Mouse (Mus musculus): ENCODE data around the gene Tmem204. TPM values are rescaled to one million over a fixed set of nuclear protein-coding genes. Genes with fewer than 3 reads are reported as not detected.

Gene Tmem204
- total and polyA plus RNA-seq, 2 experiments from 2014 or later = 10.3 to 11.9 TPM

DNA sequence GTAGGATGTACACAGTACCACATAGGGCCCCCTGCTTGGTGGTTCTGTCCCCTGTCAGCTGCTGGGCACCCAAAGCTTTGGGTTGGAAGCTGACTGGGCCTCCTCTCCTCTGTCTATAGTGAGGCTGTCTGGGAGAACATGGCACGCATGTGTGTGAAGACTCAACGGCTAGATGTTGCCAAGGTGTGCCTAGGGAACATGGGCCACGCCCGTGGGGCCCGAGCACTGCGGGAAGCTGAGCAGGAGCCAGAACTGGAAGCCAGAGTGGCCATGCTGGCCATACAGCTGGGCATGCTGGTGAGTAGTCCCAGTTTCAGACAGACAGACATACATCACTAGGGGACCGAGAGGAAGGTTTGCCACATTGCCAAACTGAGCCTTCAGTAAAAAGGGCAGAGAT is 3.3 kb upstream of the Tmem204 start:
- Histone ChIP-seq H3K9me3 (ENCODE audit: low read length) (no peaks in the 10 kb centered on the region), H3K27me3 (ENCODE audit: insufficient read depth, low read length) (no peaks in the 10 kb centered on the region), H3K36me3 (ENCODE audit: insufficient read depth) (peaks cover 28% of the 10 kb centered on the region), H3K4me2 (ENCODE audit: low read depth) (no peak overlapping the region), H3K4me3 (ENCODE audit: low read depth, low read length) (no peak overlapping the region), H3K9ac (no peak overlapping the region), H3K4me1 (ENCODE audit: insufficient read depth) (no peaks in the 10 kb centered on the region), H3K27ac (ENCODE audit: low read depth, low read length) (no peak overlapping the region)
- DNase-seq = no peak
- no peak for ATAC-seq
- 87% methylated on average over 7 of the region's 7 CpGs for WGBS
- no peak for TF ChIP-seq CTCF (IDR thresholded peaks at IDR 0.05; ENCODE audit: low read depth)

DNA sequence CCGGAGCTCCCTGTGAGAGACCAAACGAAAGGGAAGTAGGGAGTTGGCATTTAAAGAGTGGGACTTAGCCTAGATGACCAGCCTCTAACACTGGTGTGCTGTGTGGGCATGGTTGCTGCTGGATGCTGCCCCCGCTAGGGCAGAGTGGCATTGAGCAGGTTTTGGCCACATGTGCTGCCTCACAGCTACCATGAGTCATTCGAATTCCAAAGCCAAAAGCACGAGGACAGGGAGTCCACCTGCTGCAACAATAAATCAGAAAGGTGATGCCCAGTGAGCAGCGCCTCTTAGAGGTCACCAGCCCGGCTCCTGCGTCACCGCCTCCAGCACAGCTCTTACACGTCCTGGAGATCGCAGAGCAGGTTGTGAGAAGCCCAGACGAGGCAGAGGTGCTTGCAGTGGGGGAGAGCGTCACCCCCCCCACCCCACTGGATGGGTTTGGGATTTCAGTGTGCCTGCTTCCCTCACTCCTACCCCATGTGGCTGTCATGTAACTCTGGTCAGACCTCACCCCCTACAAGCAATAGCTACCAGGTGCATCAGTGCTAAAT is 1.5 kb upstream of the Tmem204 start:
- Histone ChIP-seq H3K4me1 (ENCODE audit: insufficient read depth) (no peaks in the 10 kb centered on the region), H3K27ac (ENCODE audit: low read depth, low read length) (no peak overlapping the region), H3K36me3 (ENCODE audit: insufficient read depth) (peaks cover 31% of the 10 kb centered on the region), H3K4me3 (ENCODE audit: low read depth, low read length) (no peak overlapping the region), H3K9me3 (ENCODE audit: low read length) (no peaks in the 10 kb centered on the region), H3K9ac (no peak overlapping the region), H3K4me2 (ENCODE audit: low read depth) (no peak overlapping the region), H3K27me3 (ENCODE audit: insufficient read depth, low read length) (no peaks in the 10 kb centered on the region)
- no peak for DNase-seq
- no peak for ATAC-seq
- 80% methylated on average over 13 of the region's 13 CpGs for WGBS
- TF ChIP-seq CTCF (IDR thresholded peaks at IDR 0.05; ENCODE audit: low read depth) = no peak

GRCm38 (mm10) chr17:25082887-25083286 is 504 bp downstream of the Tmem204 start:
- no peak for DNase-seq
- Histone ChIP-seq H3K9ac (no peak overlapping the region), H3K27me3 (ENCODE audit: insufficient read depth, low read length) (no peaks in the 10 kb centered on the region), H3K27ac (ENCODE audit: low read depth, low read length) (no peak overlapping the region), H3K4me2 (ENCODE audit: low read depth) (no peak overlapping the region), H3K9me3 (ENCODE audit: low read length) (no peaks in the 10 kb centered on the region), H3K36me3 (ENCODE audit: insufficient read depth) (peaks cover 16% of the 10 kb centered on the region), H3K4me1 (ENCODE audit: insufficient read depth) (no peaks in the 10 kb centered on the region), H3K4me3 (ENCODE audit: low read depth, low read length) (no peak overlapping the region)
- no peak for TF ChIP-seq CTCF (IDR thresholded peaks at IDR 0.05; ENCODE audit: low read depth)
- ATAC-seq = no peak
- WGBS = 87% methylated on average over 3 of the region's 3 CpGs

DNA sequence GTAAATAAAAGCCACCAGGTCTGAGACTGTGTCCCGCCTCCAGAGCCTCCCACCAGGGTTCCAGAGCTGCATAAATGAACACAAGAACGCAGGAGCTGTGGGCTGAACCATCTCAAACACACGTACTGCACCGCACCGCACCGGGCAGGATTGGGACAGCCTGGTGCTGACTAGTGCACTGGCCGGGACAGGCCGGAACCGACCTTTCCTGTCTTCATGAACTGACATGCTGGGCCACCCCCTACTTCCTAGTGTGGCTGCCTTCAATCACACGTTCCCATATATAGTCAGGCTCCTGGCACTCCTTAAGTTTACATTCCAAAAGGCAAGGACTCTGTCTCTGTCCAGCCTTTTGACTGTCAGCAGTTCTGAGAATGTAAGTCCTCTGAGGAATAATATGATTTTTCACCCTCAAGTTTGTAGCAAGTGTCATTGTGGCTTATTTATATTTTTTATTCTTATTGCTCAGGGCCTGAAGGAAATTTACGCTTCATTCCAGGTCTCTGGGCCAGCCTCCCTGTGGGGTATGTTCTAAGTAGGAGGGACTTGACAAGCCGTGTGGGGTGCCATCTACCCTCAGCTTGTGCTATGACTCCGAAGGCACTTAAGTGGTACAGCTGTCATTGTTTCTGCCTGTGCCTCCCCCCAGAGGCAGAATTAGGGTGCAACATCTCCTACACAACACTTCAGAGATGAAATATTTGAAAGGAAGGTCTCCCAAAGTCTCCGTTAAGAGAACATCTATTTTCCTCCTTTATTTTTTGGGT is 1.1 kb downstream of the Tmem204 start:
- Histone ChIP-seq H3K4me1 (ENCODE audit: insufficient read depth) (no peaks in the 10 kb centered on the region), H3K36me3 (ENCODE audit: insufficient read depth) (peaks cover 11% of the 10 kb centered on the region; the same call in 1 of the 2 replicates), H3K27me3 (ENCODE audit: insufficient read depth, low read length) (no peaks in the 10 kb centered on the region), H3K4me2 (ENCODE audit: low read depth) (no peak overlapping the region), H3K9me3 (ENCODE audit: low read length) (no peaks in the 10 kb centered on the region), H3K4me3 (ENCODE audit: low read depth, low read length) (no peak overlapping the region), H3K9ac (no peak overlapping the region), H3K27ac (ENCODE audit: low read depth, low read length) (peak overlapping the region; percentile 35; the same call in 1 of the 2 replicates)
- no peak for TF ChIP-seq CTCF (IDR thresholded peaks at IDR 0.05; ENCODE audit: low read depth)
- 82% methylated on average over 14 of the region's 14 CpGs for WGBS
- no peak for ATAC-seq
- DNase-seq = no peak

- H3K4me1 ChIP-seq (ENCODE audit: insufficient read depth) = no peaks in the 10 kb centered on the region
- no peaks in the 10 kb centered on the region for H3K9me3 ChIP-seq (ENCODE audit: low read length)
- ATAC-seq (no peak), DNase-seq (no peak)
- no peak for TF ChIP-seq CTCF (IDR thresholded peaks at IDR 0.05; ENCODE audit: low read depth)
- H3K9ac ChIP-seq = no peak overlapping the region
- WGBS = 89% methylated on average over 11 of the region's 11 CpGs
- no peaks in the 10 kb centered on the region for H3K27me3 ChIP-seq (ENCODE audit: insufficient read depth, low read length)
- peaks cover 11% of the 10 kb centered on the region; the same call in 1 of the 2 replicates for H3K36me3 ChIP-seq (ENCODE audit: insufficient read depth)
- H3K27ac ChIP-seq (ENCODE audit: low read depth, low read length) = 0 out of 2 replicates have a peak overlapping the region, but pooled peaks have one; percentile 35
- H3K4me3 ChIP-seq (ENCODE audit: low read depth, low read length) = peak overlapping the region; percentile 12; the same call in 1 of the 2 replicates
- H3K4me2 ChIP-seq (ENCODE audit: low read depth) = no peak overlapping the region
Observed at GRCm38 (mm10) chr17:25080960-25081381, 2.4 kb downstream of the Tmem204 start.

- peak overlapping the region; percentile 12; the same call in 1 of the 2 replicates for H3K4me3 ChIP-seq (ENCODE audit: low read depth, low read length)
- no peak overlapping the region for H3K27ac ChIP-seq (ENCODE audit: low read depth, low read length)
- no peak for ATAC-seq
- H3K27me3 ChIP-seq (ENCODE audit: insufficient read depth, low read length) = no peaks in the 10 kb centered on the region
- H3K4me1 ChIP-seq (ENCODE audit: insufficient read depth) = no peaks in the 10 kb centered on the region
- no peak for TF ChIP-seq CTCF (IDR thresholded peaks at IDR 0.05; ENCODE audit: low read depth)
- peaks cover 11% of the 10 kb centered on the region; the same call in 1 of the 2 replicates for H3K36me3 ChIP-seq (ENCODE audit: insufficient read depth)
- no peaks in the 10 kb centered on the region for H3K9me3 ChIP-seq (ENCODE audit: low read length)
- DNase-seq = no peak
- WGBS = 91% methylated on average over 13 of the region's 13 CpGs
- H3K4me2 ChIP-seq (ENCODE audit: low read depth) = no peak overlapping the region
- no peak overlapping the region for H3K9ac ChIP-seq
Observed at GRCm38 (mm10) chr17:25080210-25080609, 3.2 kb downstream of the Tmem204 start.

DNA sequence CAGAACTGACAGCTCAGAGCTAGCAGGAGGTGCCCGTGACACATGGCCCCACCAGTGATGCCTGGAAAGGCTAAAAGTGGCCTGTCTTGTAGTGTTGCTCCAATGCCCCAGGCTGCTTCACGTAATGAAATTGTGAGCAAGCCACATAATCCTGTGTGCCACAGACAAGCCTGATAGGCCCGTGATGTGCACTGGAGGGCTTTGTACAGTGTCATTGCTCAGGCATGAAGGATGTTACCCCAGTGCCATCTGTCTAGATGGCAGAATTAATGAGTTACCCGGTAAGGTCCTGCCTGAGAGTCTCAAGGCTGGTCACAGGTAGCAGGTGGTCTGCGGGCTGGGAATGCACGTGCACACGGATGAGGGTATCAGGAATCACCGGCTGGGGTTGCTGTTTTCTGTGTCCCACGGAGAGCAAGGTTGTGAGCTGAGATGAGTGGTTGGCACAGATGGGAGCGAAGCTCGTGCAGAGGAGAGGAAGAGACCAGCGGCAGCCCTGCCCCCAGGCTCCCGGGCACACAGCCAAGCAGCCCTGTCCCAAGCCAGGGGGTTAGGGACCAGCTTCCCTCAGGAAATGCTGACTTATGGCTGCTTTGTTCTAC is 5.5 kb downstream of the Tmem204 start:
- H3K4me2 ChIP-seq (ENCODE audit: low read depth) = peak overlapping the region; percentile 17; the same call in 1 of the 2 replicates
- DNase-seq (peak; percentile 51), ATAC-seq (peak; percentile 74)
- H3K4me1 ChIP-seq (ENCODE audit: insufficient read depth) = no peaks in the 10 kb centered on the region
- no peak for TF ChIP-seq CTCF (IDR thresholded peaks at IDR 0.05; ENCODE audit: low read depth)
- no peak overlapping the region for H3K4me3 ChIP-seq (ENCODE audit: low read depth, low read length)
- no peak overlapping the region for H3K27ac ChIP-seq (ENCODE audit: low read depth, low read length)
- H3K9me3 ChIP-seq (ENCODE audit: low read length) = no peaks in the 10 kb centered on the region
- no peak overlapping the region for H3K9ac ChIP-seq
- peaks cover 15% of the 10 kb centered on the region; the same call in 1 of the 2 replicates for H3K36me3 ChIP-seq (ENCODE audit: insufficient read depth)
- H3K27me3 ChIP-seq (ENCODE audit: insufficient read depth, low read length) = no peaks in the 10 kb centered on the region
- WGBS = 55% methylated on average over 13 of the region's 13 CpGs

Data from forebrain, postnatal 0 days (tissue).